Mouse (Mus musculus) embryonic facial prominence, embryonic 13.5 days (tissue): ENCODE results near the gene Ntrk2. TPM values are rescaled to one million over a fixed set of nuclear protein-coding genes. Genes with fewer than 3 reads are reported as not detected.

Experiments used
- ATAC-seq: fragments of 200-750 bp; cut with Nextera tagmentation; 2 replicates; pipeline ENCODE4 v1.8.0; 2017; ENCODE audit warnings: low read depth; ENCODE audit not compliant: insufficient number of reproducible peaks, insufficient read depth, low FRiP score, low TSS enrichment
- H3K27ac ChIP-seq: fragments of 300-500 bp; sonication (generic); 2 replicates; pipeline ENCODE4 v1.5.1; 2015; ENCODE audit warnings: moderate library complexity, mild to moderate bottlenecking, inconsistent platforms
- H3K27me3 ChIP-seq: fragments of 300-500 bp; sonication (generic); 2 replicates; pipeline ENCODE4 v1.6.1; 2015; ENCODE audit warnings: mild to moderate bottlenecking, inconsistent platforms
- H3K36me3 ChIP-seq: fragments of 300-500 bp; sonication (generic); 2 replicates; pipeline ENCODE4 v1.6.1; 2015; ENCODE audit warnings: mild to moderate bottlenecking, inconsistent platforms
- H3K4me1 ChIP-seq: fragments of 300-500 bp; sonication (generic); 2 replicates; pipeline ENCODE4 v1.6.1; 2015; ENCODE audit warnings: inconsistent platforms
- H3K4me2 ChIP-seq: fragments of 300-500 bp; sonication (generic); 2 replicates; pipeline ENCODE4 v1.6.1; 2015; ENCODE audit warnings: moderate library complexity, mild to moderate bottlenecking, inconsistent platforms
- H3K4me3 ChIP-seq: fragments of 300-500 bp; sonication (generic); 2 replicates; pipeline ENCODE4 v1.5.1; 2015; ENCODE audit warnings: mild to moderate bottlenecking, inconsistent platforms
- H3K9ac ChIP-seq: fragments of 300-500 bp; sonication (generic); 2 replicates; pipeline ENCODE4 v1.6.1; 2015; ENCODE audit warnings: mild to moderate bottlenecking, inconsistent platforms
- H3K9me3 ChIP-seq: fragments of 300-500 bp; sonication (generic); 2 replicates; pipeline ENCODE4 v1.6.1; 2016; ENCODE audit warnings: inconsistent platforms
- WGBS: fragments of 180-500 bp; shearing (Covaris S2); methylation state at CpG from one replicate; pipeline ENCODE4 v1.1.7; 2015; ENCODE audit warnings: mixed read lengths; 5-methylcytosine and 5-hydroxymethylcytosine counted together
- polyA plus RNA-seq: library from polyadenylated mRNA; unstranded; fragments of >200 nt; fragmentation: Nextera tagmentation; extraction: Ambion mirVana; gene quantifications from 2 replicates; pipeline ENCODE4 v1.2.1, GENCODE M21; 2015

The Ntrk2 gene
- polyA plus RNA-seq, 1 experiment from 2014 or later: 28.1 TPM

DNA sequence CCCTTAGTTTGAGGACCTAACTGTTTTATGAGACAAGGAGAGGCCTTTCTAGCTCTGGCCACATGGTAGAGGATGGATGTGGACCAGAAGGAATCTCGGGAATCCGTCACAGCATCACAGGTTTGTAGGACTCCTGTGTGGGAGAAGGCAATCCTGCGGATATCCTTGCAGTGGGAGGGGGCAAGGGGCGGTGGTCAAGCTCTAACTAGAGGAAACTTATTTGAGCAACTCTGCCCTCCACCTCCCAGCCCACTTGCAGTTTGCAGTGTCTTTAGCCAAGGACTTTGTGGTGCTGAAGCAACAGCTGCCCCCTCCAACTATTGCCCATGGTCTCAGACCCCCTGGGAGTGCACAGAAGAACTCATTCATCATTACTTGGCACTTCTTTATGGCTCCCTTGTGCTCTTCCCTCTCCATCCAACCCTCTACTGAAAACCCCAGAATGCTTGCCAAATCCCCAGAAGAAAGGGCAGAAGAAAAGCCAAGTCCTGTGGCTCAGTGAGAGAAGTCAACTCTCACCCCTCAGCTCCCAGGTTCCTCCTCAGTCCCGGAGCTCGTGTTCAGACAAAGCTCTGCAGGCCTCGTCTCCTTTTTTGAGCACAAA lies 336.9 kb downstream of the Ntrk2 start:
- H3K9ac ChIP-seq: no peak overlapping the region
- H3K27me3 ChIP-seq: no peaks in the 10 kb centered on the region
- H3K36me3 ChIP-seq: no peaks in the 10 kb centered on the region
- no peak overlapping the region for H3K4me2 ChIP-seq
- H3K27ac ChIP-seq: no peak overlapping the region
- H3K4me3 ChIP-seq: no peak overlapping the region
- H3K9me3 ChIP-seq: no peaks in the 10 kb centered on the region
- H3K4me1 ChIP-seq: peaks cover 15% of the 10 kb centered on the region
- WGBS: 83% methylated on average over 7 of the region's 7 CpGs
- ATAC-seq: no peak

- no peak overlapping the region for H3K4me3 ChIP-seq
- no peaks in the 10 kb centered on the region for H3K27me3 ChIP-seq
- no peaks in the 10 kb centered on the region for H3K9me3 ChIP-seq
- no peak for ATAC-seq
- no peak overlapping the region for H3K9ac ChIP-seq
- 64% methylated on average over 11 of the region's 11 CpGs for WGBS
- H3K36me3 ChIP-seq: no peaks in the 10 kb centered on the region
- H3K4me2 ChIP-seq: no peak overlapping the region
- no peak overlapping the region for H3K27ac ChIP-seq
- peaks cover 15% of the 10 kb centered on the region for H3K4me1 ChIP-seq
These were observed 338.0 kb downstream of the Ntrk2 start for GRCm38 (mm10) chr13:59144321-59144856.

DNA sequence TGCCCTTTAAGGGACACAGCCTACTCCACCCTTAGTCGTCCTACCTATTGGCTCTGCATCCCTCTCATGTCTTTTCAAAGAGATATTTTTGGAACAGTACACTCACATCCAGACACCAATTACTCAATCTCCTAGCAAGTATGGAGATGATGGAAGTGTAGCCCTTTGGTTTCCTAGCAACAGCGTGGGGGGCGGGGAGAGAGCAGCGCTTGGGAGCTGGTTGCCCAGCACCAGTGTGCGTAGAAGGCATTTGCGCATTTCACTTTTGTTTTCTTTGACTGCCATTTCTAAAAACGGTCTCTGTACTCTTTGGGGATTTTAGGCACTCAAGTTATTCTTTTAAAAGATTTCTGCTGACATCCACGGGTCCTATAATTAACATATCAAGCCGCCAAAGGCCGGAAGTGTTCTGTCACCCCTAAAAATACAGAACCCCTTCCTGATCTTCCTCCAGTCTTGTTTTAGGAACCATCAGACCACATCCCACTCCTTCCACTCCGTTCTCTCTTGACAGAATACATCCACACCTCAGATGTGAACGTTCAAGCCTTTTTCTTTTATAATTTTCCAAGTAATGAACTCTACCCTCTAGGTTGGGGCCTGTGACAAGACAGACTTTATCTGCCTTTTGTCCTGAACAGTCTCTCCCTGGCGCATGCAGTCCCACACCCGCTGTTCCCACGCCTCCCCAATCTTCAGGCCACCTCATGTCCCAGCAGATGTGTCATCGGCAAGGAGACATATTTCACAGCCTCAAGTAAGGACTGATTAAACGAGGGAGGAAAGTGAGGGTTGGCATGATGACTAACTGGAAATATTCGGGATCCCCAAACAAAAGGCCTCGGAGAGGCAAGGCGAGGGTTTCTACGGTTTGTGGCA lies 339.5 kb downstream of the Ntrk2 start:
- ATAC-seq: no peak
- 60% methylated on average over 21 of the region's 21 CpGs for WGBS
- H3K4me3 ChIP-seq: no peak overlapping the region

GRCm38 (mm10) chr13:59146616-59147015 lies 340.2 kb downstream of the Ntrk2 start:
- no peak for ATAC-seq
- no peak overlapping the region for H3K9ac ChIP-seq
- WGBS: 89% methylated on average over 7 of the region's 7 CpGs
- H3K36me3 ChIP-seq: no peaks in the 10 kb centered on the region
- H3K27ac ChIP-seq: no peak overlapping the region
- no peak overlapping the region for H3K4me3 ChIP-seq
- H3K9me3 ChIP-seq: no peaks in the 10 kb centered on the region
- no peak overlapping the region for H3K4me2 ChIP-seq
- peaks cover 15% of the 10 kb centered on the region for H3K4me1 ChIP-seq
- H3K27me3 ChIP-seq: no peaks in the 10 kb centered on the region

More for the DNA sequence above, 339.5 kb downstream of the Ntrk2 start:
- Histone ChIP-seq H3K27me3 (no peaks in the 10 kb centered on the region), H3K9ac (no peak overlapping the region), H3K4me2 (no peak overlapping the region), H3K4me1 (peaks cover 15% of the 10 kb centered on the region), H3K36me3 (no peaks in the 10 kb centered on the region), H3K27ac (no peak overlapping the region), H3K9me3 (no peaks in the 10 kb centered on the region)

- Histone ChIP-seq H3K36me3 (no peaks in the 10 kb centered on the region), H3K9me3 (no peaks in the 10 kb centered on the region), H3K9ac (no peak overlapping the region), H3K27ac (no peak overlapping the region), H3K4me1 (peaks cover 15% of the 10 kb centered on the region), H3K4me2 (no peak overlapping the region), H3K4me3 (no peak overlapping the region), H3K27me3 (no peaks in the 10 kb centered on the region)
- ATAC-seq: no peak
- 79% methylated on average over 4 of the region's 4 CpGs for WGBS
These were observed 341.6 kb downstream of the Ntrk2 start for GRCm38 (mm10) chr13:59147976-59148375.

GRCm38 (mm10) chr13:59148793-59149192 lies 342.4 kb downstream of the Ntrk2 start:
- H3K4me3 ChIP-seq: no peak overlapping the region
- no peaks in the 10 kb centered on the region for H3K9me3 ChIP-seq
- H3K27ac ChIP-seq: no peak overlapping the region
- H3K9ac ChIP-seq: no peak overlapping the region
- peaks cover 13% of the 10 kb centered on the region for H3K4me1 ChIP-seq
- H3K36me3 ChIP-seq: no peaks in the 10 kb centered on the region
- ATAC-seq: no peak
- WGBS: 86% methylated on average over 10 of the region's 10 CpGs
- H3K4me2 ChIP-seq: no peak overlapping the region
- no peaks in the 10 kb centered on the region for H3K27me3 ChIP-seq

- Histone ChIP-seq H3K36me3 (no peaks in the 10 kb centered on the region), H3K9me3 (no peaks in the 10 kb centered on the region), H3K27ac (no peak overlapping the region), H3K4me3 (no peak overlapping the region), H3K4me2 (no peak overlapping the region), H3K4me1 (peaks cover 8% of the 10 kb centered on the region), H3K27me3 (no peaks in the 10 kb centered on the region), H3K9ac (no peak overlapping the region)
- 79% methylated on average over 8 of the region's 8 CpGs for WGBS
- no peak for ATAC-seq
These were observed 357.6 kb downstream of the Ntrk2 start for GRCm38 (mm10) chr13:59164015-59164414.

GRCm38 (mm10) chr13:59173840-59174239 lies 367.5 kb downstream of the Ntrk2 start:
- H3K4me1 ChIP-seq: peaks cover 18% of the 10 kb centered on the region
- no peaks in the 10 kb centered on the region for H3K9me3 ChIP-seq
- no peak overlapping the region; the same call in 1 of the 2 replicates for H3K27ac ChIP-seq
- no peak overlapping the region for H3K9ac ChIP-seq
- H3K4me2 ChIP-seq: no peak overlapping the region
- H3K36me3 ChIP-seq: no peaks in the 10 kb centered on the region
- WGBS: 47% methylated on average over 8 of the region's 8 CpGs
- no peaks in the 10 kb centered on the region for H3K27me3 ChIP-seq
- no peak for ATAC-seq
- H3K4me3 ChIP-seq: no peak overlapping the region

GRCm38 (mm10) chr13:59176021-59176420 lies 369.7 kb downstream of the Ntrk2 start:
- H3K4me1 ChIP-seq: peaks cover 22% of the 10 kb centered on the region
- H3K4me3 ChIP-seq: no peak overlapping the region
- no peaks in the 10 kb centered on the region for H3K27me3 ChIP-seq
- no peaks in the 10 kb centered on the region for H3K36me3 ChIP-seq
- no peak for ATAC-seq
- no peaks in the 10 kb centered on the region for H3K9me3 ChIP-seq
- H3K4me2 ChIP-seq: no peak overlapping the region
- no peak overlapping the region for H3K9ac ChIP-seq
- H3K27ac ChIP-seq: no peak overlapping the region
- WGBS: 78% methylated on average over 3 of the region's 3 CpGs

DNA sequence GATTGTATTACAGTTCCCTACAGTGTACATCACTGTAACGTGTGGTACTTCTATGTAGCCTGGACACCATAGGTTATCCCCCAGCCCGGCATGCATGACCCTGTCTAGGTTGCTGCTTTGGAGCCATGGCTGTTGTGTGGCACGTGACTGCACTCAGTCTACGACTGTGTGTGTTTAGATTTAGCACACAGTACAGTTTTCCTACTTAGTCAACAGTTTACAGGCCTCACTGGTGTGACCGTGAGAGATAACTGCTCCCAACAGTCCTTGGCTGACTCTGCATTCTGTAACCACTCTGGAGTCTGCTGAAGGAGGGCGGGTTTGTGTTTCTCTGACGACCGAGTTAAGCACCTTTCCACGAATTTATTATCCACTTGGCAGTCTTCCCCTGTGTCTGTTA lies 370.1 kb downstream of the Ntrk2 start:
- WGBS: 64% methylated on average over 9 of the region's 9 CpGs
- no peak overlapping the region for H3K4me3 ChIP-seq
- ATAC-seq: no peak
- H3K36me3 ChIP-seq: no peaks in the 10 kb centered on the region
- peaks cover 25% of the 10 kb centered on the region for H3K4me1 ChIP-seq
- H3K27ac ChIP-seq: no peak overlapping the region
- no peak overlapping the region for H3K4me2 ChIP-seq
- no peak overlapping the region for H3K9ac ChIP-seq
- H3K27me3 ChIP-seq: no peaks in the 10 kb centered on the region
- no peaks in the 10 kb centered on the region for H3K9me3 ChIP-seq

DNA sequence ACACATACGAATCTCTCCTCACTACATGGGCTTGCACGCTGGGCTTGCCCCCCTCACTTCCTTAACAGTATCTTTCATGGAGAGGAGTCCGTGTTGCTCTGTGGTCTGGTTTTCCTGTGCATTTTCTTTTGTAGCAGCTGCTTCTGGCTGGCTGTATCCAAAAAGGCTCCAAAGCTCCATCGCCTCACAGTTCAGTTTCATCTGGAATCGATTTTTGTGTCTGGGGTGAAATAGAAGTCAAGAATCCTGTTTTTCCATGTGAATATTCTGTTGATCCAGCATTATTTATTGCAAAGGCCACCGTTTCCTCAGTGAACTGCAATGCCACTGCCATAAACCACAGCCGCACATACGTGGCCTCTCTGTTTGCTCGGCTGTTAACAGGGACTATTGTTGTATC lies 370.6 kb downstream of the Ntrk2 start:
- 34% methylated on average over 9 of the region's 9 CpGs for WGBS
- Histone ChIP-seq H3K9ac (no peak overlapping the region), H3K36me3 (no peaks in the 10 kb centered on the region), H3K4me1 (peaks cover 25% of the 10 kb centered on the region), H3K4me2 (peak overlapping the region; percentile 17), H3K27me3 (no peaks in the 10 kb centered on the region), H3K9me3 (no peaks in the 10 kb centered on the region), H3K4me3 (no peak overlapping the region), H3K27ac (peak overlapping the region; percentile 60; the same call in 1 of the 2 replicates)
- no peak for ATAC-seq

DNA sequence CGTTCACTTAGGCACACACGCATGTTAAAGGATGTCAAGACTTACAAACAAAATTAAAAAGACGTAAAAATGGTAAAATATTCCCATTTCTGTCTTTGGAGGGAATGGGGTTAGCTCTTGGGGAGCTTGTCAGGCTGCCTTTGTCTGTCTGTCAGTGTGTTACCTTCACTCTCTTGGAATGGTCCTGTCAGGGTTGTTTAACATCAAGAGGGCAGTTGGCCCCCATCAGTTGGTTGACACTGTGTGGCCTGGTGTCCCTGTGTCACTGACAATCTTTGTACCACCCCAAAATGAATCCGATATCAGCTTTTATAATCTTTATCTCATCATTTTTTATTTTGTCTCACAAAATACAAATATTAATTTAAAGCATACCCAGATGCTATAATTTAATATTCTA lies 373.6 kb downstream of the Ntrk2 start:
- ATAC-seq: no peak
- Histone ChIP-seq H3K4me1 (peaks cover 19% of the 10 kb centered on the region), H3K9me3 (peaks cover 6% of the 10 kb centered on the region; the same call in 1 of the 2 replicates), H3K27ac (no peak overlapping the region), H3K27me3 (no peaks in the 10 kb centered on the region), H3K9ac (no peak overlapping the region), H3K4me3 (no peak overlapping the region), H3K4me2 (no peak overlapping the region), H3K36me3 (no peaks in the 10 kb centered on the region)
- WGBS: 79% methylated on average over 4 of the region's 4 CpGs
